Mouse (Mus musculus): ENCODE measurements around the gene 4933405O20Rik.

The 4933405O20Rik gene

GRCm38 (mm10) chr7:50598890-50599289 is at the start of gene 4933405O20Rik:
TSS of gene 4933405O20Rik (plus strand) at chr7:50599190.
- DNase-seq: no peak

GRCm38 (mm10) chr7:50549572-50549971 is 49.4 kb upstream of the 4933405O20Rik start:
- no peak for DNase-seq

- DNase-seq: no peak
Observed at GRCm38 (mm10) chr7:50551426-50551825, 47.6 kb upstream of the 4933405O20Rik start.

GRCm38 (mm10) chr7:50562708-50563107 is 36.3 kb upstream of the 4933405O20Rik start:
- DNase-seq: no peak

- no peak for DNase-seq
Observed at GRCm38 (mm10) chr7:50573841-50574240, 25.1 kb upstream of the 4933405O20Rik start.

- no peak for DNase-seq
Observed at GRCm38 (mm10) chr7:50588642-50589424, 10.2 kb upstream of the 4933405O20Rik start.

GRCm38 (mm10) chr7:50614101-50614500 is 15.1 kb downstream of the 4933405O20Rik start:
- DNase-seq: no peak

- no peak for DNase-seq
Observed at GRCm38 (mm10) chr7:50629186-50629585, 30.2 kb downstream of the 4933405O20Rik start.

- DNase-seq: no peak
Observed at GRCm38 (mm10) chr7:50633147-50633546, 34.2 kb downstream of the 4933405O20Rik start.

All from spleen, adult 18-20 months (tissue).